Mouse (Mus musculus): Measurements from ENCODE around the gene Vav2. TPM values are rescaled to one million over a fixed set of nuclear protein-coding genes. Genes with fewer than 3 reads are reported as not detected.

Vav2 gene
- polyA plus RNA-seq, 1 experiment: 24.6 TPM

DNA sequence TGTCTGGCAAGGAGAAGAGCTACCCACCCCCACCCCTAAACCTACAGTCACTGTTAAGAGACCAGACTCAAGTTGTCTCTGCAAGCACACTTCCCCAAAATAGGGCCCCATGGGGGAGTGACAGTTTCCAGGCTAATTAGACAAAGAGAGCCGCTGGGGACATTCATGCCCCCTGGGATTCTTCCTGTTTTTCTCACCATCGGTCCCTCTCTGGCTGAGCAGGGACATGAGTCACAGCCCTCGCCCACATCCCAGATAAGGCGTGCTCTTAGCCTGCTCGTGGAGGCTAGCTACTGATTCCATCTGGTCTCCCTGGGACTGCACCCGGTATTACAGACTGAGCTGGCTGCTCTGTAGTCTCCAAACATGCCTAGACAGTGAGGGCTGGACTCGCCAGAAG is 194.5 kb downstream of the Vav2 start:
- Histone ChIP-seq H3K4me3 (ENCODE audit: low read depth, low read length) (no peak overlapping the region), H3K27ac (ENCODE audit: insufficient read depth, low read length) (no peak overlapping the region), H3K27me3 (ENCODE audit: control insufficient read depth, insufficient read depth, low read length, poor library complexity, severe bottlenecking) (no peaks in the 10 kb centered on the region), H3K9ac (ENCODE audit: low read depth, poor library complexity, severe bottlenecking) (no peak overlapping the region), H3K9me3 (replicated peaks; ENCODE audit: control insufficient read depth, insufficient read depth, low read length, poor library complexity, severe bottlenecking) (no peaks in the 10 kb centered on the region), H3K36me3 (ENCODE audit: control insufficient read depth, insufficient read depth, low read length, poor library complexity, severe bottlenecking) (no peaks in the 10 kb centered on the region), H3K4me1 (ENCODE audit: control insufficient read depth, insufficient read depth, low read length) (no peaks in the 10 kb centered on the region)
- TF ChIP-seq POLR2A (IDR thresholded peaks at IDR 0.05; ENCODE audit: insufficient read depth, low read length) (no peak), EP300 (IDR thresholded peaks at IDR 0.05; ENCODE audit: insufficient read depth, low read depth, low read length) (no peak), CTCF (IDR thresholded peaks at IDR 0.05; ENCODE audit: low read depth, low read length) (no peak)

DNA sequence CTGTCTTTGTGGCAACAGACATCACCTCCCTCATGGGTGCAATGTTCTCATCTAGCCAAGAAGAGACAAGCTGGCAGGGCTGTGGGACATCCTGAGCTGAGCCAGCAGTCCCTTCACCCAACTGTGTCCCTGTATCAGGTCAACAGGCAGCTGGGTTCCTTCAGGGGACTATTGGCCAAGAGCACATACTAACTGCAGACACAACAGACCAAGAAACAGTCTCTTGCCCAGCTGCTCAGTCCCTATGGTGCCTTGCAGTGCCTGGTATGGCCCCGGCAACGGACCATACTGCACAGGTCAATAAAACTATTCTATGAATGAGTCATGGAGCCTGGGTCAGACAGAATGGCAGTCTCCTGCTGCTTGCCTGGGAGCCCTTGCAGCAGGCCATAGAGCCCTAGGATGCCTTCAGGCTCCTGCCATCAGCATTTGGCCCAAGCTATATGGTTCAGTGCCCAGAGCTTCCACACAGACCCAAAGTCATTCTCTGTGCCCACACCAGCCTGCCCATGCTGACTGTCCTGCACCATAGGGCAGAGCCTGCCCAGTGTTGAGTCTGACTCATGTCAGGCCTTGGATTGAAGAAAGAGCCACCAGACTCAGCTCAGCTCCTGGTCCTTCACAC is 197.2 kb downstream of the Vav2 start:
- Histone ChIP-seq H3K36me3 (ENCODE audit: control insufficient read depth, insufficient read depth, low read length, poor library complexity, severe bottlenecking) (no peaks in the 10 kb centered on the region), H3K9ac (ENCODE audit: low read depth, poor library complexity, severe bottlenecking) (no peak overlapping the region), H3K27me3 (ENCODE audit: control insufficient read depth, insufficient read depth, low read length, poor library complexity, severe bottlenecking) (no peaks in the 10 kb centered on the region), H3K9me3 (replicated peaks; ENCODE audit: control insufficient read depth, insufficient read depth, low read length, poor library complexity, severe bottlenecking) (no peaks in the 10 kb centered on the region), H3K4me3 (ENCODE audit: low read depth, low read length) (no peak overlapping the region), H3K4me1 (ENCODE audit: control insufficient read depth, insufficient read depth, low read length) (no peaks in the 10 kb centered on the region), H3K27ac (ENCODE audit: insufficient read depth, low read length) (no peak overlapping the region)
- TF ChIP-seq EP300 (IDR thresholded peaks at IDR 0.05; ENCODE audit: insufficient read depth, low read depth, low read length) (no peak), CTCF (IDR thresholded peaks at IDR 0.05; ENCODE audit: low read depth, low read length) (no peak), POLR2A (IDR thresholded peaks at IDR 0.05; ENCODE audit: insufficient read depth, low read length) (no peak)

DNA sequence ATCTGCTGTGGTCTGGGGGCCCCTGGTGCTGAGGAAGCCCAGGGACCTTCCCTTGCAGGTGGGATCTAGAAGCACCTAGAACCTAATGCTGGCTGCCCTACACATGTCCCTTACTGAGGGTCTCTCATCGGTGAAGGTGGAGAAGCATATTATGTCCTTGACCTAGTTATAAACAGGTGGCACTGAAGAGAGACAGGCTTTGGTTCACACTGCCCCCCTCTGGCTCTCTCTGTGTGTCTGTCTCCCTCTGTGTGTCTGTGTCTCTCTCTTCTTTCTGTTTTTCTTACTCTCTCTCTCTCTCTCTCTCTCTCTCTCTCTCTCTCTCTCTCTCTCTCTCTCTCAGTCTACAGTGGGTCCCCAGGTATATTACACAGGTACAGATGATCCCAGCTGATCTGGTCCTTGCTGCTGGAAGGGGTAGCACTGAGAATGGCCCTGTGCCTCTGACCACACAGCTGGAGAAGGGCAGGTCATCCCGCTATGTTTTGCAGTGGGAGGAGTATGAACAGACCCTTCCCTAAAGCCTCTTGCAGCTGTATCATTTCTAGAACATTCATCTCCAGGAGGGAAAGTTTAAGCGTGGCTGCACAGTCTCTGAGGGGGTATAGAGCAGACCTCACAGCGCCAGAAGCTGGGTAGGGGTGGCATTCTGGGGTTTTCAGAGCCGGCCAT is 197.9 kb downstream of the Vav2 start:
- Histone ChIP-seq H3K9ac (ENCODE audit: low read depth, poor library complexity, severe bottlenecking) (no peak overlapping the region), H3K4me1 (ENCODE audit: control insufficient read depth, insufficient read depth, low read length) (no peaks in the 10 kb centered on the region), H3K27ac (ENCODE audit: insufficient read depth, low read length) (no peak overlapping the region), H3K9me3 (replicated peaks; ENCODE audit: control insufficient read depth, insufficient read depth, low read length, poor library complexity, severe bottlenecking) (no peaks in the 10 kb centered on the region), H3K27me3 (ENCODE audit: control insufficient read depth, insufficient read depth, low read length, poor library complexity, severe bottlenecking) (no peaks in the 10 kb centered on the region), H3K36me3 (ENCODE audit: control insufficient read depth, insufficient read depth, low read length, poor library complexity, severe bottlenecking) (no peaks in the 10 kb centered on the region), H3K4me3 (ENCODE audit: low read depth, low read length) (no peak overlapping the region)
- no peak for TF ChIP-seq POLR2A (IDR thresholded peaks at IDR 0.05; ENCODE audit: insufficient read depth, low read length)
- no peak for TF ChIP-seq CTCF (IDR thresholded peaks at IDR 0.05; ENCODE audit: low read depth, low read length)
- no peak for TF ChIP-seq EP300 (IDR thresholded peaks at IDR 0.05; ENCODE audit: insufficient read depth, low read depth, low read length)

DNA sequence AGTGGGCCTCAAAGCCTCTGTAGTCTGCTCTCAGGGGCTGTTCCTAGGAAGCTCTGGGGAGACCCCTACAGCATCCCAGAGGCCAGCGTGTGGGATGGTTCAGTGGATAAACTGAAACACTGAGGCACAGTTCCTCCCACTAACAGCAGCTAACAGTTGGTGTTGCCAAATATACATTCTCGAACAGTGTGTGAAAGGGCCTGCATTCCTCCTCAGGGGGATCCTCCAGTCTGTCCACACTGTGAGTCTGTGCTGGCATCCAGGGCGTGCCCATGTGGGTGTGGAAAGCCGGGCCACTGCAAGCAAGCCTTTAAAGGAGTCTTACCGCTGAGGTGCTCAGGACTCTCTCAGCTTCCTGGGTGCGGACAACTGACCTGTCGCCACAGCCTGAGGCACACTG is 200.3 kb downstream of the Vav2 start:
- Histone ChIP-seq H3K9ac (ENCODE audit: low read depth, poor library complexity, severe bottlenecking) (no peak overlapping the region), H3K27me3 (ENCODE audit: control insufficient read depth, insufficient read depth, low read length, poor library complexity, severe bottlenecking) (no peaks in the 10 kb centered on the region)

DNA sequence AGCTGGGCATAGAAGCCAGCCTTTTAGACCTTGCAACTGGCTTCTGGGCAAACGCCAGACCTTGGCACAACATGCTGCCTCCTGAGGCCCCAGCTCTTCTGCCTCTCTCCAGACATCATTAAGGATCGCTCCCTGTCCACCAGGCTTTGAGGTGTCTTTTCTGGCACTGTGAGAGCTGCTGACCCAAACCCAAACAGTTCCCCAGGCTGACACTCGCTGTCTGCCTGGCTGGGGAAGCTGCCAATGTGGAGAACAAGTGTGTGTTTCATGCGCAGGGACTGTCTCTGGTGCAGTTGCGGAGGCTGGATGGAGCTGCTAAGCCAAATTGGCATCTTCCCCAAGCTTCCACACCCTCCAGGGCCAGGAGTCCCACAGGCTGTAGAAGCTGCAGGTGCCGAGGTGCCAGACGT is 203.8 kb downstream of the Vav2 start:
- Histone ChIP-seq H3K9ac (ENCODE audit: low read depth, poor library complexity, severe bottlenecking) (no peak overlapping the region), H3K27me3 (ENCODE audit: control insufficient read depth, insufficient read depth, low read length, poor library complexity, severe bottlenecking) (no peaks in the 10 kb centered on the region), H3K9me3 (replicated peaks; ENCODE audit: control insufficient read depth, insufficient read depth, low read length, poor library complexity, severe bottlenecking) (no peaks in the 10 kb centered on the region), H3K4me1 (ENCODE audit: control insufficient read depth, insufficient read depth, low read length) (no peaks in the 10 kb centered on the region), H3K36me3 (ENCODE audit: control insufficient read depth, insufficient read depth, low read length, poor library complexity, severe bottlenecking) (no peaks in the 10 kb centered on the region), H3K4me3 (ENCODE audit: low read depth, low read length) (no peak overlapping the region), H3K27ac (ENCODE audit: insufficient read depth, low read length) (no peak overlapping the region)
- TF ChIP-seq EP300 (IDR thresholded peaks at IDR 0.05; ENCODE audit: insufficient read depth, low read depth, low read length): no peak
- TF ChIP-seq POLR2A (IDR thresholded peaks at IDR 0.05; ENCODE audit: insufficient read depth, low read length): no peak
- no peak for TF ChIP-seq CTCF (IDR thresholded peaks at IDR 0.05; ENCODE audit: low read depth, low read length)

More for the DNA sequence above, 200.3 kb downstream of the Vav2 start:
- no peaks in the 10 kb centered on the region for H3K9me3 ChIP-seq (replicated peaks; ENCODE audit: control insufficient read depth, insufficient read depth, low read length, poor library complexity, severe bottlenecking)
- no peak overlapping the region for H3K27ac ChIP-seq (ENCODE audit: insufficient read depth, low read length)
- H3K36me3 ChIP-seq (ENCODE audit: control insufficient read depth, insufficient read depth, low read length, poor library complexity, severe bottlenecking): no peaks in the 10 kb centered on the region
- H3K4me3 ChIP-seq (ENCODE audit: low read depth, low read length): no peak overlapping the region
- H3K4me1 ChIP-seq (ENCODE audit: control insufficient read depth, insufficient read depth, low read length): no peaks in the 10 kb centered on the region
- TF ChIP-seq POLR2A (IDR thresholded peaks at IDR 0.05; ENCODE audit: insufficient read depth, low read length) (no peak), CTCF (IDR thresholded peaks at IDR 0.05; ENCODE audit: low read depth, low read length) (no peak), EP300 (IDR thresholded peaks at IDR 0.05; ENCODE audit: insufficient read depth, low read depth, low read length) (no peak)

DNA sequence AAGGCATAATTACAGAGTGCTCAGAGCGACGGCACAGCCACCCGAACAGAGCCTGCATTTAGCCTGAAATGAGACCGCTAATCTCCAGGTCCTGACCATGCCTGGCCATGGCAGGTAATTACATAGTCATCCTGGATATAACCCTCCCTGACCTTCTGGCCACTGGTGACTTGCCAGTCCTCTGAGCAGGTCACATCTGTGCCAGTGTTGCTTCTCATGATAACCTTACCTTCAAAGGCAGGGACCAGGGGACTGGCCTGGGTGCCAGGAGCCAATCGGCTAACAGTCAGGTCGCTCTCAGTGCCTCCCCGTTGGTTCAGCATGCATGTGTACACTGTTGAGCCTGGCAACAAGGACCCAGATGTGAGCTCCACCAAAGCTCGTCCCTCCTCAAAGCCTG is 208.3 kb downstream of the Vav2 start:
- Histone ChIP-seq H3K27ac (ENCODE audit: insufficient read depth, low read length) (no peak overlapping the region), H3K27me3 (ENCODE audit: control insufficient read depth, insufficient read depth, low read length, poor library complexity, severe bottlenecking) (no peaks in the 10 kb centered on the region), H3K4me1 (ENCODE audit: control insufficient read depth, insufficient read depth, low read length) (no peaks in the 10 kb centered on the region), H3K9me3 (replicated peaks; ENCODE audit: control insufficient read depth, insufficient read depth, low read length, poor library complexity, severe bottlenecking) (no peaks in the 10 kb centered on the region), H3K9ac (ENCODE audit: low read depth, poor library complexity, severe bottlenecking) (no peak overlapping the region), H3K4me3 (ENCODE audit: low read depth, low read length) (no peak overlapping the region), H3K36me3 (ENCODE audit: control insufficient read depth, insufficient read depth, low read length, poor library complexity, severe bottlenecking) (no peaks in the 10 kb centered on the region)
- TF ChIP-seq CTCF (IDR thresholded peaks at IDR 0.05; ENCODE audit: low read depth, low read length) (no peak), POLR2A (IDR thresholded peaks at IDR 0.05; ENCODE audit: insufficient read depth, low read length) (no peak), EP300 (IDR thresholded peaks at IDR 0.05; ENCODE audit: insufficient read depth, low read depth, low read length) (no peak)

Data from ES-Bruce4 (cell line).